In the genomic region with DNA sequence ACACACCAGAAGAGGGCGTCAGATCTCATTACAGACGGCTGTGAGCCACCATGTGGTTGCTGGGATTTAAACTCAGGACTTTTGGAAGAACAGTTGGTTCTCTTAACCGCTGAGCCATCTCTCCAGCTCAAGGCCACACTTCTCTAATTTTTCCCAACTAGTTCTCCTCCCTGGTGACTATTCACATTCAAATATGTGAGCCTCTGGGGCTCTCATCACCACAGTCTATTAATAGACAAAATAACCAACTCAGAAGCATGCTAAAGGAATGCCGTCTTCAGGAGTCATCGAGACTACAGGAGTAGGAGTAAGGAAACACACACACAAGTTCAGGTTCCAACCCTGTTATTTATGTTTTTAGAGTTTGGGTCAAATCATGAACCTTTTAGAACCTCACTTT, we compare ENCODE assay signal across 19 mouse cellular contexts.
"Had no signal": no experiment of that assay in that cellular context is flagged by ENCODE, and none has a peak within 500 bp of the region (broad histone marks: within the 10 kb centered on the region; RNA-seq: fewer than 3 reads in every experiment).

No protein-coding gene starts in this region.

- ATAC-seq: liver, embryonic 12.5 days; midbrain, embryonic 13.5 days; midbrain, embryonic 16.5 days had no signal

- H3K27me3 ChIP-seq: limb, embryonic 13.5 days; liver, embryonic 15.5 days; lung, embryonic 15.5 days; midbrain, embryonic 13.5 days; neural tube, embryonic 13.5 days had no signal

- H3K36me3 ChIP-seq: limb, embryonic 10.5 days; limb, embryonic 13.5 days; liver, embryonic 12.5 days; liver, embryonic 15.5 days; lung, embryonic 15.5 days; midbrain, embryonic 10.5 days; midbrain, embryonic 13.5 days; neural tube, embryonic 13.5 days had no signal

- H3K4me3 ChIP-seq: layer of hippocampus, adult 2 months; limb, embryonic 10.5 days; limb, embryonic 13.5 days; liver, embryonic 12.5 days; liver, embryonic 15.5 days; lung, embryonic 15.5 days; megakaryocyte, embryonic 14.5 days; midbrain, embryonic 10.5 days; midbrain, embryonic 13.5 days; myocyte; neural tube, embryonic 13.5 days had no signal

- H3K4me1 ChIP-seq: limb, embryonic 10.5 days; liver, embryonic 15.5 days; megakaryocyte, embryonic 14.5 days; midbrain, embryonic 13.5 days had no signal

- H3K4me2 ChIP-seq: limb, embryonic 13.5 days; liver, embryonic 12.5 days; liver, embryonic 15.5 days; lung, embryonic 15.5 days; midbrain, embryonic 13.5 days; neural tube, embryonic 13.5 days had no signal

- DNase-seq: kidney, postnatal 25 days; layer of hippocampus, adult 9-11 months; liver; lung, adult 18-20 months; lung, postnatal 10 days; lung, postnatal 36 days; thymus, adult 18-20 months had no signal

- H3K9ac ChIP-seq: limb, embryonic 13.5 days; liver, embryonic 12.5 days; liver, embryonic 15.5 days; lung, embryonic 15.5 days; midbrain, embryonic 13.5 days; neural tube, embryonic 13.5 days had no signal

- H3K9me3 ChIP-seq: limb, embryonic 10.5 days; limb, embryonic 13.5 days; liver, embryonic 12.5 days; liver, embryonic 15.5 days; lung, embryonic 15.5 days; megakaryocyte, embryonic 14.5 days; midbrain, embryonic 10.5 days; midbrain, embryonic 13.5 days; neural tube, embryonic 13.5 days had no signal

- H3K27ac ChIP-seq: layer of hippocampus, adult 2 months; limb, embryonic 10.5 days; limb, embryonic 13.5 days; liver, embryonic 12.5 days; liver, embryonic 15.5 days; lung, embryonic 15.5 days; midbrain, embryonic 10.5 days; midbrain, embryonic 13.5 days; neural tube, embryonic 13.5 days had no signal
